Mouse (Mus musculus) lung, postnatal 10 days (tissue): ENCODE measurements around the gene Mup11.
"Not testable (repeated sequence)": the region's sequence is repeated elsewhere in the genome, so short reads cannot be mapped to it uniquely, and the experiment has no call there.

Experiments
- DNase-seq: peaks from one replicate; pipeline ENCODE4 v3.0.0; 2021

The Mup11 gene

DNA sequence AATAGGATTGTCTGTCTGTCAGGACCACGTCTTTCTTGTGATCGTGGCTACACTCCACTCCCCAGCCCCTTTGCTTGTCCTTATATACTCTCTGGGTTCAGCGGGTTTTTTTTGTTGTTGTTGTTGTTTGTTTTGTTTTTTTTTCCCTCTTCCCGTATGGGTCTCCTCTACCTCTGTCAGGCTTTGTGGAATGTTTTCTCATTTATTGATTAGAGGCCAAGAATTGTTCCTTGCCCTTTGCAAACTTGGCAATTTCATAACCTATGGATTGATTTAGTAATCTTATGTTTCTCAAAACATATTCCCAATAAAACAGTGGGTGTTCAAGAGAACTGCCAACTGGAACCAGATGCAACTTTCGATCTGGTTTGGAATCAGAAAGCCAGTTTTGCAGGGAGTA, at the start of gene Mup11:
TSS of gene Mup11 (minus strand) at position 101 of the 400 bp plus-strand sequence.
- not testable (repeated sequence) for DNase-seq
